Mouse (Mus musculus) adrenal gland, postnatal 14 days (tissue): ENCODE measurements around the gene Scnn1b. TPM values are rescaled to one million over a fixed set of nuclear protein-coding genes. Genes with fewer than 3 reads are reported as not detected.

Experiments
- DNase-seq: peaks from one replicate; pipeline ENCODE4 v3.0.0; 2021; ENCODE audit warnings: mixed read lengths
- long read RNA-seq, 2 experiments: library from polyadenylated mRNA; stranded (forward); transcript quantifications; one replicate each; pipeline ENCODE4 v2.0.0; 2021
- total RNA-seq: library from RNA; stranded (reverse); gene quantifications from 2 replicates; pipeline ENCODE4 v1.2.3, GENCODE M21; 2021

Scnn1b gene
- 0.53 TPM in 1 of 2 replicates, not detected in the other for total RNA-seq
- long read RNA-seq, experiment 1, result 0 reads
- long read RNA-seq, experiment 2, result 0 reads

DNA sequence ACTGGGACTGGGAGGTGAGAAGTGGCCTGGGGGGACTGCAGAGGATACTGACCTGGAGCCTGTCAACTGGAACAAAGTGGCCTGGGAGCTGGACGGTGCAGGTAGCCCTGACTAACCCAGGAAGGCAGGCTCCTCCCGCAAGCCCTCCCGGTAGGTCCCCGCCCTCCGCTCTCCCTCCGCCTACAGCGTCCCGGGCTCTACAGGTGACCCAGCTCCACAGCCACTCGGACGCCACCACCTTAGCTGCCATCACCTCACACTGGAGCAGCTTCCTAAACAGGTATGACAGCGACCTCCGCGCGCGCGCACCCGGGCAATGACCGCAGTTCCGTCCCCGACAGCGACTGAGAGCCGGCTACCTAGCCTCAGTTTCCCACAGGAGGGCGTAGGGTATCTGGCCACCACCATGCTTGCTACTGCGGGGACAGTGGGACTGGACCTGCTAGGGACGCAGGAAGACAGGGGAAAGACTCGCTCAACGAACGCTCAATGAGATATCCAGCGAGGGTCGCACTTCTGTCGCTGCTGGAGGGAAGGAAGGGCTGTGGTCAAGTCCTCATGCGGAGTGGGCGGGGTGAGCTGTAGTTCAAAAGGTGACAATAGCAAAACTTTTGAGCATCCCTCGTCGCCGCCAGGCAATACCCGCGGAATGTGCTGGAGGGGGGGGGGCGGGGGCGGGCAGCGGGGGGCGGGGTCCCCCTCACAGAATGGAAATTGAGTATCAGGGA, at the start of gene Scnn1b:
Scnn1b (plus strand) TSS at position 181 of the 728 bp plus-strand sequence.
- no peak for DNase-seq

DNA sequence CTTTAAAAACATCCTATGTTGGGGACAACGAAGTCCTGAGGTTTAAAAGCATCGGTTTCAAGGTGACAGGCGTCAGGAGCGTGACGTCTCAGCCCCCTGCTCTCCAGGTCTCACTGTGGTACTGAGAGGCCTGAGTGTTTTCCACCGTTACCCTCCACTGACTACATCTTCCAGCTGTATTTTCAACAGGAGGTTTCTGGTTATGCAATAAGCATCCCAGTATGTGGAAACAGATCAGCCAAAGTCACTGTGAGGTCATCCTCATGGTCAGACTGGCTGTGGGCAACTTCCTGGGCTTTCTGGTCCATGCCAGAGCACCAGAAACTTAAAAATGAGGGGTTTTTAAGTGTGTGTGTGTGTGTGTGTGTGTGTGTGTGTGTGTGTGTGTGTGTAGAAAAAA, 43.2 kb upstream of the Scnn1b start:
- no peak for DNase-seq

DNA sequence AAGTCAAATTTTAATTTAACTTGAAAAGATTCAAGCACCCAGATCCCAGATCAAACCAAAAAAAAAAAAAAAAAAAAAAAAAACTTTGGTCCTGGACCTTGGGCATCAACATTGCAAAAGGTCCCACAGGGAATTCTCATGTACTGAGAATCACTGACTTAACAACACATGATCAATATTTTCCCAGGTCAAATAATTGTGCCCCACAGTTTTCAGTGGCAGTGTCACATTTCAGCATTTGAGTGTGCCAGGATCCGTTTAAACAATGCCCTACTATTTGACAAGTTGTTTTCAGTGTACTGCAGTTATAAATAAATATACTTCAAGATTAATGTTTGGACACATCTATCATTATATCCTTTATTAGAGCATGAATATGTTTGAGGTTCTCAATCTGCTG, 36.4 kb upstream of the Scnn1b start:
- no peak for DNase-seq

DNA sequence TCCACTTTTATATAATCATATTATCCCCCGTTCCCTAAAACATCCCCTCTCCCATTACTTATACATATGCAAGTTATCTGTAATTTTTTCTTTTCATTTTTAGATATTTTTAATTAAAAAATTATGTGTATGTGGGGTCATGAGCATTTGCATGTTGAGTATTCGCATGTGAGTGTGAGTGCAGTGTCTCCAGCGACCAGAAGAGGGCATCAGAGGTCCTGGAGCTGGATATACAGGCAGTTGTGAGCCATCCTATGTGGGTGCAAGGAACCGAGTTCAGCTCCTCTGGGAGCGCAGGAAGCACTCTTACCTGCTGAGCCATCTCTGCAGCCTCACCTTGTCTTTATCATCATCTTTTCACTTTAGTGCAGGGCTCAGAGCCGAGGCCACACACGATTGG, 29.4 kb upstream of the Scnn1b start:
- DNase-seq, result no peak

DNA sequence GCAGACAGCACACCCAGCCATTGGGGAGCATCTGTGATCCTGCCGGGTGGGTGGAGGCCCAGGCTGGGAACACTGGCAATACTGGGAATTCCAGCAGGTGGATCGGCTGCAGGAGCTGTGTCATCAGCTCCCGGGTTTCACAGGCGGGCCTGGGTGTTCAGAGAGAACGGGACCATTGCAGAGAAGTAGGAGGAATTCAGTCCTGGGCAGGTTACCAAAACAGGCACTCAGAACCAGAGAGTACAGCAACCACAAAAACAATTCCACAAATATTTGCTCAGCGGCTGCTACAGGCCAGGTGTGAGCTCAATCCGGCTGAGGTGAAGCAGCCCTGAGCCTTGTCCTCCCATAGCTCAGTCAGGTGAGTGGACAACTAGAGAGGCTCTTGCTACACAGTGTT, 28.0 kb upstream of the Scnn1b start:
- no peak for DNase-seq

DNA sequence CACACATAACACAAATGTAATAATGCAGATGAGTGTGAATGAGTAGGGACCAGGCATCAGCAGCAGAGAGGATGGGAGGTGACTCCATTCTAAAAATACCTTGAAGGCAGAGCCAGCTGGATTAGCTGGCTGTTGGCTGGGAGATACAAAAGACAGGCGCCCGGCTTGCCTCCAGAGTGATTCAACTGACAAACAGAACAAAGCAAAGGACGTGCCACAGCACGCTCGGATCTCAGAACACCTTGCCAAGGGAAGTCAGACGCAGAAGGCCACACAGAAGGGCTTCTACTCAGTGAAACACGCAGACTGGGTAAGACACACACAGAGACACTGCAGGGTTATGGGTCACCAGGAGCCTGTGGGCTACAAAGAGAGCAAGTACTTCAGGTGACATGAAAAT, 24.0 kb upstream of the Scnn1b start:
- DNase-seq, result no peak

DNA sequence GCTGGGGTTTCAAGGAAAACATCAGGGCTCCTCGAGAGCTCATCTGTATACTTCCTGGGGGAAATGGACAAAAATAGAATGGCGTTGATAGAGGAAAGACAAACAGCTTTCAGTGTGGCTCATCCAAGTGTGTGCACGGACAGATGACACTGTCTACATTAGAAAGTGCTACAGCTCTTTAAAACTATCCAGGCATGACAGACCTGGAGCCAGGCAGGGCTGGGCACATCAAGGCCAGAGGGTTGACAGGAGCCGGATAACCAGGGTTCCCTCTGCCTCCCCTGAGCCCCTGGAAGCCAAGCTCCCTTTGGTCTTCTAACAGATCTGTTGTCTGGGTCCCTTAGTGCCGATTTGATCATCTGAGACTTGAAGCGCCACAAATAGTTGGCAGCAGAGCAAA, 22.6 kb upstream of the Scnn1b start:
- DNase-seq, result no peak

DNA sequence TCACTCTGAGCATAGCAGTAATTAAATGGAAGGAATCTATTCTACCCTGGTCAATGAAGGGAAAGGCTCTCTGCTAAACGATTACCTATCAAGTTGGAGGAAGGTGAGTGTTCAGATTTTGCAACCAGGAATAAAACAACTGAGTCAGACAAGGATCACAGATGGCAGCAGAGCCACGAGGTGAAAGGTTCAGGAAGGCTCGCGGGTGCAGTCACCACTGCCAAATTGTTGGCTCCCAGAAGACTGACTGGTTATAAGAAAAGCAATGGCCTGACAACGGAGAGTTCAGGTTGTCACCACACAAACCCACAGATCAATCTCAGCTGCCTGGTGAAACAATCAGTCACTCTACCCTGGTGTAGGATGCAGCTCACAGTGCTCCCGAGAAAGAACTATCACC, 18.9 kb upstream of the Scnn1b start:
- no peak for DNase-seq

DNA sequence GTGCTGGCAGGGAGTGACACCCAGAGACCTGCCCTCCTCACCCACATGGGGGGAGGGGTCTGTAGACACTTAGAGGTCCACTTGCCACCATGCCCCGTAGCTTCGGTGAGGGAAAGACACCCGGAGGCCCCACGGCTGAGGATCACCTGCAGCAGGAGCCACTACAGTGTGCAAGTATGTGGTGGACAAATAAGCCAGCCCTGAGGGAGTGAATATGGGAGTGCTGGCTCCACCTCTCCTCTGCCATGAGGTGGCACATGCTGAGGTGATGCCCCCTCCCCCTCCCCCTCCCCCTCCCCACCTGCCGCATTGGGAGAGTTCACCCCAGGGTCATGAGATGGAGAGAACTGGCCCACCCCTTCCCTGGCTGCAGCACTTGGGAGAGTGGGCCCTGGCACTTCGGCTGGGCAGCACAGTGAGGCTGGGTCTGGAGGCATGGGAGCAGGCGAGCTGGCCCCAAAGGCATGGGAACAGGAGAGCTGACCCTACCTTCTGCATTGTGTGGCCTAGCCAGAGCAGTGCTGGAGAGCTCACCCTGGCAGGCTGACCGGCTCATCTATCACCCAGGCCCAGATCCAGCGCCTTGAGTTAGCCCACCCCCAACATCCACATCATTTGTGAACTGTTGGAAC, 16.2 kb upstream of the Scnn1b start:
- no peak for DNase-seq

DNA sequence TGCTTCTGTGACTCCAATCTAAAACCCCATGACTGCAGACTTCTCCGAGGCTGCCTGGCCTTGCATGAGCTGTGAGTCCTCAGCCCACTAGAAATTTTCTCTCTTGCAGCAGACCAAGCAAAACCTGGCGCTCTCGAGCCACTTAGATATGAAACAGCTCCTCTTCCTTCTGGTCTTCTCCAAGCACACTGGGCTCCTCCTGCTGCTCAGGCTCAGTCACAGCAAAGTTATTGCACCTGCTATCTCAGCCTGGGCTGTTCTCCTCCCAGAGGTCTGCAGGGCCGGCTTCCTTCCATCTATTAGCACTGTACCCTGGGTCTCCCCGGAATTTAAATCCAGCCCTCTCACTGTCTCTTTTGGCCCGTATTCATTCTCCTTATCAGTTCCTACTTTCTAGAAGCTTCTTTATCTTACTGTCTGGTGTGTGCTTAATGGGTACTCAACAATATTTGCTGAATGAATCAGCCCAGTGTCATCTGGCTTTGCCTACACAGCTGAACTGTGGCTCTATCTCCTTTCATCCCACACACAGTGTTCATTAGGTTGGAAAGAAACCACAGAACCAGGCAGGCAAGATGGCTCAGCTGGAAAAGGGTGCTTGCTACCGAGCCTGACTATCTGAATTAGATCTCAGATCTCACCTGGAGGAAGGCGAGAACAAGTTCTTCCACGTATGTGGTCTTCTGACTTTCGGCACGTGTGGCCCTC, 7.5 kb upstream of the Scnn1b start:
- DNase-seq, result no peak

DNA sequence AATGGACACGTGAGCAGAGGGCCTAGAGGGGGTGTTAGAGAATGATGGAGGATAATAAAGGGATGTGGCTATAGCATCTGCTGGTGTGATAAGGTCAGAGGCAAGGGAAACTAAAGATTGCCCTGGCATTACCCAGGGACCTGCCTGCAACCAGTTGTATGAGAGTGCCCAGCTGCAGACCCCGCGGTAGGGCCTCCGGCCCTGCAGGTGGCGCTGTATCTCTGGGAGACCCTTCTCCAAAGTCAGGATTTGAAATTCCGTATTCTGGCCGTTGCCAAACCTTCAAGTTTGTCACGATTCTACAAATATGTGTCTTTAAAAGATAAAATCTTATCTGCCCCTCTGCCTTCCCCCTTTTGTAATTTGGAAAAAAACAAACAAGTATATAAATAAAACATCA, 5.9 kb upstream of the Scnn1b start:
- no peak for DNase-seq

DNA sequence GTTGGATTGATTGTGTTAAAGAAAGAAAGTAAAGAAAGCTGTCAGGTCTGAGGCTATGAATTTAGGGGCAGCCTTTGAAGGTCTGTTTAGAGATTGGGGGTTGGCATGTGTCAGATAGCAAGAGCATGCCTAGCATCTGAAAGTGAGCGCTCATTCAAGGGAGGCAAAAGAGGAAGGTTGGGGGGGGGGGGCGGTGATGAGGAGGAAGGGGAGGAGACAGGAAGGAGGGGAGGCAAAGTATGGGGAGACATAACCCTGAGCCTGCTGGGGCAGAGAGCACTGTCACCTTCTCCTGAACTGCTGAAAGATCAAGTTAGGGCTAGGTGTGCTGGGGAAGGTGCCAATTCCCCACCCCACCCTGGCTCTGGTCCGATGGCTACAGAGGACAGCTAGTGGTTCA, 6.8 kb downstream of the Scnn1b start:
- DNase-seq, result no peak

DNA sequence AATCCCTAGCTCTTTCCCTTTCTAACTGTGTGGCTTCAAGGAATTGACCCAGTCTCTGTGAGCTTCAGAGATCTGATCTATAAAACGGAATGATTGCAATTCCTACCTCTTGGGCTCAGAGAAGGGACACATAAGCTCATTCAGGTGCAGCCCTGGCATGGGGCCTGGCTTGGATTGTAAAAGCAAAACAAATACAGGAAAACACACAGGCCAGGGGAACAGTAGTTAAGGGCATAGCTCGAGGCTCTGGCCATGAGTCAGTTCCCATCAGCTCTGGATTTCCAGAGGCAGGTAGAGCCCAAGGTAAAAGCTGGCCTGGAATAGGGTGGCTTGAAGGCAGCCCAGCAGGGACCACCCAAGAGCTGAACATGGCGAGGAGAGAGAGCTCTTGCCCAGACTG, 9.2 kb downstream of the Scnn1b start:
- DNase-seq, result no peak

DNA sequence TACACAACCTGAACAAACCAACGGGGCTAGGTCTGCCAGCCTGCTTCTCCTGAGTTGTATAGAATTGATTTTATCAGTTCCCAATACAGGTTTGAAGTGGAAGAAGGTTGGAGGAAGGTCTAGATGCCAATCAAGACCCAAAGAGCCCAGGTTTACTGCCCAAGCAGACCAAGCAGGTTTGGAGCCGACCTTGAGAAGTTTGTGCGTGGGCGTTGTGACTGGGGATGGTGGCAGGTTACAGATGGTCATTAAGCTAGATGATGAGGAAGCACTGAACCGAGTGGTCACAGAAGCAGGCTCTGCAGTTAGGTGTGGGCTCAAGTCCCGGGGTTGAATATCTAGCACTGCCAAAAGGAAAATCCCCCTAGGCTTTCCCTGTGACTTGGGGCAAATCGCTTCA, 9.9 kb downstream of the Scnn1b start:
- DNase-seq, result no peak

DNA sequence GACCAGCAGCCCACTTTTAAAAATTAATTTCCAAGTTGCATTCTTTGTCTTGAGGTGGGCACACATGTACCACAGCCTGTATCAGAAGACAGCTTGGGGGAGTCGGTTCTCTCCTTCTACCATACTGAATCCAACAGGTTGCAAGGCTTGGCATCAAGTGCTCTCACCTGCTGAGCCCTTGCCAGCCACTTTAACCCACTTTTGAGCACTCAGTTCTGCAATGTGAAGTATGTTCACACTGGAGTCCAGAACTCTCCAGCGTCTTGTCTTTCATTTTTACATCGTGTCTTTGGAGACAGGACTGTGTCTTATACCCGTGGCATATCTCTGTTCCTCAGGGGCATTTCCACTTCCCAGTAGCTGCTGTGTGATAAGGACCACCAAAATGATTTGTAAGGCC, 15.4 kb downstream of the Scnn1b start:
- DNase-seq, result no peak

DNA sequence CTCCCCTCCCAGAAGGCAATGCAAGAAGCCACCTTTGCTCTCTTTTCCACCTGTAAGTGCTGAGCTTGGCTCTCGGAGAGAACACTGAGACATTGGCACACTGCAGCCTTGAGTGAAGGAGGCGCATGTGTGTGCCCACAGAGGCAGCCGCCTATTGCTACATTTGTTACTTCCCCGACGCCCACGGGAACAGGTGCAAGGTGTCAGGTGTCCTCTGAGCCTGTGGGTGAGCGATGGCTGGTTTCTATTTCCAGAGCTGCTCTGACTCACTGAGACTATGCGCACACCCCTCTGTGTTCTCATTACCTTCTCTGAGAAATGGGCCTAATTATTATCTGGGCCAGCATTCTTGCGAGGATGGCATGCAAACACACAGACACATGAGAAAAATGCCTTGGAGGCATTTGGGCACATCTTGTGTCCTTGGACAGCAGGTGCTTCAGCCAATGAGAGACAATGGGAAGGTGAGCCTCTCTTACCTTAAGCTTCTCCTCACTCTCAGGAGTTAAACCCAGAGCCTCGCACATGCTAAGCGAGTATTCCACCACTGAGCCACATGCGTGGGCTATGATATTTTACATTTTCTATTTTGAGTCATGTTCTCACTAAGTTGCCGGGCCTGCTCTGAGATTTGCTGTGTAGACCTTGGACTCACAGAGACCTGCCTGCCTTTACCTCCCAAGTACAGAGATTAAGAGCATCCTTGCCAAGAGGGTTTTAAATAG, 26.0 kb downstream of the Scnn1b start:
- no peak for DNase-seq

DNA sequence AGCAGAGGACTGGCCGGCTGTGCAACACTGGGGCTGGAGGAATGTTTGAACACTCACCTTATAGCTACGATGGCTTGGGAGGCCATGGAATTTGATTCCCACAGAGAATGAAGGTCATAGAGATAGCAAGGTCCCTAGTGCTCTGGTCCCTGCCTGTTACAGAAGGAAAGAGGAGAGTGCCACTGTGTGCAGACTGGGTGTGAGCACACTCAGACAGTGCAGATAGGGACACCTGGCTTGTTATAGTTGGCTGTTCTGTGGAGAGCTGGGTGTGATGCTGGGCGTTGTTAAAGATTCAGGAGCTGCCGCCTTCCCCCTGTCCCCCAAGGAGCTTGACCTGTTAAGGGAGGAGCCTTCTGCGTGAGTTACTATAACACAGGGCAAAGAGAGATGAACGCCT, 31.9 kb downstream of the Scnn1b start:
- DNase-seq, result no peak

DNA sequence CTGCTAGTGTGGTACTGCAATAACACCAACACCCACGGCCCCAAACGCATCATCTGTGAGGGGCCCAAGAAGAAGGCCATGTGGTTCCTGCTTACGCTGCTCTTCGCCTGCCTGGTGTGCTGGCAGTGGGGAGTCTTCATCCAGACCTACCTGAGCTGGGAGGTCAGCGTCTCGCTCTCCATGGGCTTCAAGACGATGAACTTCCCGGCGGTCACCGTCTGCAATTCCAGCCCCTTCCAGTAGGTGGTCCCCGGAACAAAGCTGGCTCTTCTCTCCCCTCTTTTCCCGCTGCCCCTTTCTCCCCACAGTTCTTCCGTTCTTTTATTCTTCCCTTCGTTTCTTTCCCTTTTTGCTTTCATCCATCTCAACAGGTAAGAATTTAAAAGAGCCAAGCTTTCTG, 34.5 kb downstream of the Scnn1b start:
- DNase-seq, result peak; percentile 36

DNA sequence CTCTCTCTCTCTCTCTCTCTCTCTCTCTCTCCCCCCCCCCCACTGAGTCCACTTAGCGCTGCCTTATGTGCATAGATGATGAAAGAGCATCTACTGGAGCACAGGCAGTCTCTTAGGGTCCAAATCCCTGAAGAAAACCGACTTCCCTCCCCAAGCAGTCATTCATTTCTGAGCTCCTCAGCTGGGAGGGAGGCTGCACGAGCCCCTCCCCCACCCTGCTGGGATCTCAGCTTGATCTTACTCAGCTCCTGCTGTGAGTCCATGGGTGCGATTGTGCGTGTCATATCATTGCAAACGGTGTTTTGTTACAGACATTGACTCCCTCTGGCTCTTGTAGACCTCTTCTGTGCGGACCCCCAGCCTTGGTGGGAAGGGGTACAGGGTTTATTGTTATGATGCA, 35.1 kb downstream of the Scnn1b start:
- DNase-seq, result no peak

DNA sequence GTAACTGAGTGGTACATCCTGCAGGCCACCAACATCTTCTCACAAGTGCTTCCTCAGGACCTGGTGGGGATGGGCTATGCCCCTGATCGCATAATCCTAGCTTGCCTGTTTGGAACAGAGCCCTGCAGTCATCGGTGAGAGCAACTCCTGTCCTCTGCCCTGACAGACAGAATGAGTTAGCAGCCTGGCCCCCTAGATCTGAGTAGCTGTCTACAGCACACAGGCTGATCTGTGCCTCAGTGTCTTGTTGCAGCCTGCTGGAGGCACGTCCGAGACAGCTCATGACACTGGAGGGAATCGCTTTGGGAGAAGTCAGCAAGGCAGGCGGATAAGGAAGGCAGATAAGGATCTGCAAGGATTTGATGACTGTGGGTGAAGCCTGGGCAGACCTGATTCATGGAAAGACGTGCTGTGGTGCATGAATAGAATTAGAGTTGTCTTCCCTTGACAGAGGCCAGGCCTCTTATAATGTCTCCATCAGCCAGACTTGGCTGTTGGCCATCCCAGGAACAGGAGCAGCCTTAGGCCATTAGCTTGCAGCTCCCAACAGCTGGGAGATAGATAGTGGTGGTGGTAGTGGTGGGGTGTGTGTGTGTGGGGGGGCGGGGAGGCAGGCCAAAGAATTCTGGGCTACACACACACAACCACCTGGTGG, 38.0 kb downstream of the Scnn1b start:
- peak; percentile 39 for DNase-seq

DNA sequence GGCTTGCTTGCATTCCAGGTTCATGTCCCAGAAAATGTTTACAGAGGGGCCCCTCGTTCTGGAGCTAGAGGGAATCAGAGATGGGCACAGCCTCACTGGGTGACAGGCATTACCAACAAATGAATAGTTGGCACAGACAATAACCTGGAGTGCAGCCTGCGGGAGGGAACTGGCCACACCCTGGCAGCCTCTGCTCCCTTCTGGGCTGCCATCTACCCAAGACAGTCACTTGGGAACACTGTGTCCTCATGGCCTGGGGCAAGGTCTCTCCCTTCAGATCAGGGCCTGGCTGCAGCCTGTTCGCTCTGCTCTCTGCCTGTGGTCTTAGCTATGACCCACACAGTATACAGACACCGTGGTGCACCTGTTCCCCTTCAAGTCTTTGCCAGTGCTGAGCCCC, 42.0 kb downstream of the Scnn1b start:
- peak; percentile 56 for DNase-seq

DNA sequence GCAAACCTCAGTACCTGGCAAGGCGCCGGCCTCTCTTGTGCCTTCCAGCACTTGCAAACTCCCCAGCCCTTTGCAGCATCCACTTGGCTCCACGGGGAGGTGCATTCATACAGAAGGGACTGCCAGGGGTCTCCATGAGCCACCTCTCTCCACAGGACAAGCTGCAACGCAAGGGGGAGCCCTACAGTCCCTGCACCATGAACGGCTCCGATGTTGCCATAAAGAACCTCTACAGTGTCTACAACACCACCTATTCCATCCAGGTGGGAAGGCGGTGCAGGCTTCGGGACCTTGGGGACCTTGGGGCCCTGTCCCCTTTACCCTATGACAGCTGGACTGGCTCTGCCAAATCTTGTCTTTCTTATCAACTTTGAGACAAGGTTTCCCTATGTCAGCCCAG, 47.4 kb downstream of the Scnn1b start:
- DNase-seq, result no peak
